Mouse (Mus musculus) Patski (cell line): ENCODE measurements around the gene Dusp27. TPM values are rescaled to one million over a fixed set of nuclear protein-coding genes. Genes with fewer than 3 reads are reported as not detected.

Experiments used
- ATAC-seq: fragments of 100-300 bp; one replicate; pipeline ENCODE4 v1.8.0; 2021
- CTCF ChIA-PET: fragments of 350-600 bp; sonication (Branson Sonifier 250); formaldehyde crosslinking; loops from one replicate; lab custom pipeline; 2022; ENCODE audit warnings: inconsistent platforms; lab: Charles Lee
- POLR2A ChIA-PET: fragments of 350-600 bp; sonication (Branson Sonifier 250); formaldehyde crosslinking; loops from one replicate; lab custom pipeline; 2022; ENCODE audit warnings: antibody characterized with exemption, inconsistent platforms; lab: Charles Lee
- DNase-seq: peaks from one replicate; pipeline ENCODE4 v3.0.0-alpha.2; 2011; ENCODE audit warnings: low read depth, low spot score
- H3K27me3 ChIP-seq: fragments of 371-371 bp; one replicate; pipeline ENCODE4 v1.5.1; 2021
- CTCF ChIP-seq: fragments of 100-300 bp; IDR thresholded peaks from one replicate; pipeline ENCODE4 v1.5.1; 2021
- in situ Hi-C: fragments of 300-500 bp; cut with MboI; formaldehyde crosslinking; loops from 3 replicates; pipeline ENCODE4 v1.11.1; 2018; ENCODE audit warnings: low pct_unique_long_range_greater_than_20kb, mixed read lengths
- polyA plus RNA-seq: library from polyadenylated mRNA; unstranded; gene quantifications from one replicate; pipeline ENCODE4 v1.2.3, GENCODE M21; 2021

Gene Dusp27
- polyA plus RNA-seq, 1 experiment from 2014 or later = not detected

- CTCF ChIA-PET = no interaction called here
- POLR2A ChIA-PET = no interaction called here
- DNase-seq (no peak), ATAC-seq (no peak)
- in situ Hi-C loops = no loop called here
- no peak for TF ChIP-seq CTCF
- H3K27me3 ChIP-seq = no peaks in the 10 kb centered on the region
Measured at GRCm38 (mm10) chr1:166105464-166105863, 22.3 kb downstream of the Dusp27 start.

GRCm38 (mm10) chr1:166104858-166105257, 22.9 kb downstream of the Dusp27 start:
- no peak for TF ChIP-seq CTCF
- ChIA-PET CTCF (no interaction called here), POLR2A (no interaction called here)
- in situ Hi-C loops = loop anchor here (5.0 kb wide), 2 partner anchors 47 to 98 kb away; no protein-coding TSS in a partner anchor
- no peak for DNase-seq
- H3K27me3 ChIP-seq = no peaks in the 10 kb centered on the region
- ATAC-seq = no peak

- peak; percentile 71 for TF ChIP-seq CTCF
- in situ Hi-C loops = loop anchor here (5.0 kb wide), 2 partner anchors 49 to 96 kb away; no protein-coding TSS in a partner anchor
- no peaks in the 10 kb centered on the region for H3K27me3 ChIP-seq
- no peak for DNase-seq
- ATAC-seq = no peak
- ChIA-PET CTCF (interaction anchor here (0.7 to 1.1 kb wide), 3 partner anchors 27 to 53 kb away, joined by 3 read pairs; partner anchors contain the start of gene Gpa33), POLR2A (no interaction called here)
Measured at GRCm38 (mm10) chr1:166102920-166103608, 24.7 kb downstream of the Dusp27 start.

GRCm38 (mm10) chr1:166098120-166098519, 29.6 kb downstream of the Dusp27 start:
- ChIA-PET POLR2A (no interaction called here), CTCF (interaction anchor here (1.1 kb wide), 1 partner anchor 8 kb away, joined by 3 read pairs; no protein-coding TSS in a partner anchor)
- DNase-seq (no peak), ATAC-seq (no peak)
- in situ Hi-C loops = no loop called here
- peaks cover 6% of the 10 kb centered on the region for H3K27me3 ChIP-seq
- TF ChIP-seq CTCF = no peak

- TF ChIP-seq CTCF = no peak
- CTCF ChIA-PET = no interaction called here
- ATAC-seq (no peak), DNase-seq (no peak)
- in situ Hi-C loops = no loop called here
- POLR2A ChIA-PET = no interaction called here
- H3K27me3 ChIP-seq = peaks cover 6% of the 10 kb centered on the region
Measured at GRCm38 (mm10) chr1:166094462-166094861, 33.3 kb downstream of the Dusp27 start.

- DNase-seq = no peak
- ATAC-seq = no peak
- in situ Hi-C loops = no loop called here
- ChIA-PET CTCF (interaction anchor here (1.0 to 1.2 kb wide), 2 partner anchors 8 to 10 kb away, joined by 3 to 4 read pairs; no protein-coding TSS in a partner anchor), POLR2A (no interaction called here)
- H3K27me3 ChIP-seq = peaks cover 6% of the 10 kb centered on the region
- TF ChIP-seq CTCF = no peak
Measured at GRCm38 (mm10) chr1:166090306-166090705, 37.4 kb downstream of the Dusp27 start.

GRCm38 (mm10) chr1:166089739-166090138, 38.0 kb downstream of the Dusp27 start:
- peaks cover 6% of the 10 kb centered on the region for H3K27me3 ChIP-seq
- POLR2A ChIA-PET = no interaction called here
- CTCF ChIA-PET = interaction anchor here (1.0 kb wide), 1 partner anchor 9 kb away, joined by 3 read pairs; no protein-coding TSS in a partner anchor
- no peak for TF ChIP-seq CTCF
- no peak for DNase-seq
- in situ Hi-C loops = no loop called here
- ATAC-seq = no peak

- ATAC-seq (no peak), DNase-seq (no peak)
- peaks cover 6% of the 10 kb centered on the region for H3K27me3 ChIP-seq
- CTCF ChIA-PET = interaction anchor here (1.0 kb wide), 1 partner anchor 9 kb away, joined by 3 read pairs; no protein-coding TSS in a partner anchor
- in situ Hi-C loops = no loop called here
- no peak for TF ChIP-seq CTCF
- POLR2A ChIA-PET = no interaction called here
Measured at GRCm38 (mm10) chr1:166089337-166089736, 38.4 kb downstream of the Dusp27 start.

- in situ Hi-C loops = no loop called here
Measured at GRCm38 (mm10) chr1:166088446-166089170, 39.1 kb downstream of the Dusp27 start.

GRCm38 (mm10) chr1:166077052-166077735, 50.5 kb downstream of the Dusp27 start:
- peaks cover 7% of the 10 kb centered on the region for H3K27me3 ChIP-seq
- DNase-seq (no peak), ATAC-seq (no peak)
- no peak for TF ChIP-seq CTCF
- in situ Hi-C loops = no loop called here
- ChIA-PET POLR2A (no interaction called here), CTCF (no interaction called here)

More at GRCm38 (mm10) chr1:166088446-166089170, 39.1 kb downstream of the Dusp27 start:
- TF ChIP-seq CTCF = no peak
- ChIA-PET POLR2A (no interaction called here), CTCF (no interaction called here)
- ATAC-seq (no peak), DNase-seq (no peak)
- peaks cover 6% of the 10 kb centered on the region for H3K27me3 ChIP-seq
